Mouse (Mus musculus): ENCODE data around the gene Snx6.

DNA sequence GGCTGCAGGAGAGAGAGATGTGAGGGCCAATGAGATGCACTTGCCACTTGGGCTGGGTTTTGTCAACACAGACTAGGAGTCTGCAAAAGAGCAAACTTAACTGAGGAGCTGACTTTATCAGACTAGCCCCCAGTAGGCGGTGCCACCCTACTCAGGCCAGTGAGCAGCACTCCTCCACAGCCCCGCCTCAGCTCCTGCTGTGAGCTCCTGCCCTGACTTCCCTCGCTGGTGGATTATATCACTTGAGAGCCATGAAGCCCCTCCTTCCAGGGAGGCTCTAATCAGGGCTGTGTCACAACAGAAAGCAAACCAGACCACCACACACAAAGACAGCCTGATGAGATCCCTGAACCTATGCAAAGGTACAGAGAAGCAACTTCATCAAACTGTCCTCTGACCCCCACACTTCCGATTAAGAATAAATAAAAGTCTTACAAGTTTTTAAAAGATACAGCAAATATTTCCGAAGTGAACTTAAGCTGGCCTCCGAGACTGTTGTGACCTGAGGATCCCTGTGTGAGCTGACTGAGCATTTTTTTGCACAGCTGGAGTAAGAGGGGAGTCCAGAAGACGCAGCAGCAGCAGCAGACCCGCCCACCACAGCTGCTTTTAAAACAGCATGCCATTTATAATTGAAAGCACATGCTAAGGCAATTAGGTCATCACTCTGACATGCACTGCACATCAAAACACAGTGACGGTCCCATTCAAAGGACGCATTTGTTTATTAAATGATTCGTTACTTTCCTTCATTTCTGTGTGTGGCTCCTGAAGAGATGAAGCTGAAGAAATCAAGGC is 6.0 kb downstream of the Snx6 start:
- TF ChIP-seq RCOR1 (conservative IDR thresholded peaks at IDR 0.05; ENCODE audit: low read depth, low read length) (no peak), CHD1 (IDR thresholded peaks at IDR 0.05; ENCODE audit: low read depth, low read length) (no peak), USF1 (IDR thresholded peaks at IDR 0.05; ENCODE audit: low read depth, low read length) (no peak)
